Mouse (Mus musculus) neural tube, embryonic 10.5 days (tissue): ENCODE results near the gene Triap1.
"Not testable (repeated sequence)": the region's sequence is repeated elsewhere in the genome, so short reads cannot be mapped to it uniquely, and the experiment has no call there.

Source experiments
- DNase-seq: peaks from one replicate; pipeline ENCODE4 v3.0.0-alpha.2; 2017; ENCODE audit warnings: low spot score; ENCODE audit errors: extremely low spot score

The Triap1 gene

GRCm38 (mm10) chr5:115333626-115334025 is 7.4 kb upstream of the Triap1 start:
- no peak for DNase-seq

- DNase-seq = no peak
These were observed 1.0 kb upstream of the Triap1 start for GRCm38 (mm10) chr5:115340007-115340406.

- DNase-seq = no peak
These were observed 515 bp downstream of the Triap1 start for GRCm38 (mm10) chr5:115341314-115342165.

- DNase-seq = peak; percentile 70
These were observed 6.5 kb downstream of the Triap1 start for GRCm38 (mm10) chr5:115347564-115347963.

GRCm38 (mm10) chr5:115348546-115349224 is 7.7 kb downstream of the Triap1 start, which contains the start of gene Cox6a1:
Gene Cox6a1 (minus strand): TSS chr5:115348981.
- peak; percentile 100 for DNase-seq

GRCm38 (mm10) chr5:115349225-115349555 is 8.2 kb downstream of the Triap1 start:
- DNase-seq = no peak

GRCm38 (mm10) chr5:115351348-115351747 is 10.3 kb downstream of the Triap1 start:
- no peak for DNase-seq

- no peak for DNase-seq
These were observed 14.0 kb downstream of the Triap1 start for GRCm38 (mm10) chr5:115355070-115355469.

- DNase-seq = peak; percentile 94
These were observed 17.8 kb downstream of the Triap1 start for GRCm38 (mm10) chr5:115358872-115359271.

- no peak for DNase-seq
These were observed 18.4 kb downstream of the Triap1 start for GRCm38 (mm10) chr5:115359438-115359837.

- DNase-seq = no peak
These were observed 18.9 kb downstream of the Triap1 start for GRCm38 (mm10) chr5:115359851-115360372.

GRCm38 (mm10) chr5:115362216-115362615 is 21.2 kb downstream of the Triap1 start:
- DNase-seq = no peak

GRCm38 (mm10) chr5:115362819-115363714 is 22.0 kb downstream of the Triap1 start:
- DNase-seq = peak; percentile 48

GRCm38 (mm10) chr5:115364782-115365181 is 23.8 kb downstream of the Triap1 start:
- DNase-seq = no peak

GRCm38 (mm10) chr5:115371736-115372135 is 30.7 kb downstream of the Triap1 start:
- no peak for DNase-seq

GRCm38 (mm10) chr5:115373441-115374203 is 32.6 kb downstream of the Triap1 start:
- DNase-seq = peak; percentile 79

GRCm38 (mm10) chr5:115374204-115374820 is 33.3 kb downstream of the Triap1 start:
- no peak for DNase-seq

GRCm38 (mm10) chr5:115375436-115375835 is 34.4 kb downstream of the Triap1 start:
- no peak for DNase-seq

GRCm38 (mm10) chr5:115378882-115379281 is 37.9 kb downstream of the Triap1 start:
- not testable (repeated sequence) for DNase-seq

- DNase-seq = no peak
These were observed 50.9 kb downstream of the Triap1 start for GRCm38 (mm10) chr5:115391935-115392334.
